ENCODE assay signal across 8 mouse cellular contexts in genomic region chr16:30820761-30821160, GRCm38 (mm10).
A peak's percentile ranks its signal among the peaks of the same experiment; 100 is the strongest.
DNase-seq lines count a peak whose midpoint lies in the region; ATAC-seq and TF ChIP-seq lines count a peak whose summit lies in the region.
"Had no signal": no experiment of that assay in that cellular context is flagged by ENCODE, and none has a peak within 500 bp of the region (broad histone marks: within the 10 kb centered on the region; RNA-seq: fewer than 3 reads in every experiment).

No protein-coding gene starts in this region.

- H3K9ac ChIP-seq in kidney, embryonic 14.5 days (ENCODE audit: low read depth, low read length), result no peak overlapping the region
- no peak overlapping the region for H3K9ac ChIP-seq in midbrain, embryonic 12.5 days (replicated peaks)

- TF ChIP-seq POLR2A in embryonic fibroblast, embryonic 13.5 days (IDR thresholded peaks at IDR 0.05; ENCODE audit: low read depth, low read length), result no peak

- H3K9me3 ChIP-seq in kidney, embryonic 14.5 days (ENCODE audit: control insufficient read depth, low read length), result no peaks in the 10 kb centered on the region
- H3K9me3 ChIP-seq in midbrain, embryonic 12.5 days, result no peaks in the 10 kb centered on the region

- no peak overlapping the region for H3K4me3 ChIP-seq in kidney, embryonic 14.5 days (ENCODE audit: low read length)
- no peak overlapping the region for H3K4me3 ChIP-seq in brown adipose tissue, adult 24 weeks (ENCODE audit: insufficient read depth, low read depth, low read length)
- no peak overlapping the region for H3K4me3 ChIP-seq in embryonic fibroblast, embryonic 13.5 days (ENCODE audit: insufficient read depth, low read length)
- H3K4me3 ChIP-seq in midbrain, embryonic 12.5 days, result no peak overlapping the region

- H3K36me3 ChIP-seq in kidney, embryonic 14.5 days (ENCODE audit: control insufficient read depth, insufficient read depth, low read length), result no peaks in the 10 kb centered on the region
- no peaks in the 10 kb centered on the region for H3K36me3 ChIP-seq in midbrain, embryonic 12.5 days

- TF ChIP-seq CTCF in embryonic fibroblast, embryonic 13.5 days (IDR thresholded peaks at IDR 0.05; ENCODE audit: borderline replicate concordance, insufficient read depth, low read length), result no peak

- no peak for ATAC-seq in kidney, embryonic 14.5 days (ENCODE audit: low FRiP score, low TSS enrichment)
- no peak for ATAC-seq in midbrain, embryonic 12.5 days (ENCODE audit: low FRiP score, low read depth)

- no peak for DNase-seq in kidney, postnatal 4 days
- DNase-seq in cerebellum, adult 11 months, result no peak
- no peak for DNase-seq in frontal cortex, postnatal 36 days (ENCODE audit: low spot score in 2 of 2)
- DNase-seq: thymus, postnatal 36 days had no signal

- no peaks in the 10 kb centered on the region for H3K27me3 ChIP-seq in kidney, embryonic 14.5 days (ENCODE audit: control insufficient read depth, insufficient read depth, low read length)
- H3K27me3 ChIP-seq in midbrain, embryonic 12.5 days, result no peaks in the 10 kb centered on the region

- H3K4me1 ChIP-seq in kidney, embryonic 14.5 days (ENCODE audit: control insufficient read depth, insufficient read depth, low read length), result peaks cover 26% of the 10 kb centered on the region
- H3K4me1 ChIP-seq in brown adipose tissue, adult 24 weeks (ENCODE audit: control insufficient read depth, insufficient read depth, insufficient read length, low read length), result peaks cover 40% of the 10 kb centered on the region
- H3K4me1 ChIP-seq in embryonic fibroblast, embryonic 13.5 days (ENCODE audit: control insufficient read depth, insufficient read depth, low read length), result peaks cover 8% of the 10 kb centered on the region
- peaks cover 8% of the 10 kb centered on the region for H3K4me1 ChIP-seq in midbrain, embryonic 12.5 days

- peak overlapping the region; percentile 85 for H3K27ac ChIP-seq in kidney, embryonic 14.5 days (ENCODE audit: low read depth, low read length)
- H3K27ac ChIP-seq in brown adipose tissue, adult 24 weeks (replicated peaks; ENCODE audit: low read depth, low read length), result peak overlapping the region; percentile 82
- peak overlapping the region; percentile 85 for H3K27ac ChIP-seq in embryonic fibroblast, embryonic 13.5 days (ENCODE audit: insufficient read depth, low read length)
- H3K27ac ChIP-seq in midbrain, embryonic 12.5 days (replicated peaks), result no peak overlapping the region

- 72% methylated on average over 4 of the region's 4 CpGs for WGBS in kidney, embryonic 14.5 days
- WGBS in midbrain, embryonic 12.5 days, result 82% methylated on average over 4 of the region's 4 CpGs

- peak overlapping the region; percentile 38 for H3K4me2 ChIP-seq in kidney, embryonic 14.5 days (replicated peaks; ENCODE audit: low read depth, low read length)
- peak overlapping the region; percentile 47; the same call in 1 of the 2 replicates for H3K4me2 ChIP-seq in midbrain, embryonic 12.5 days (replicated peaks)
